Mouse (Mus musculus): ENCODE measurements around the gene Tgoln1. TPM values are rescaled to one million over a fixed set of nuclear protein-coding genes. Genes with fewer than 3 reads are reported as not detected.

Tgoln1 gene
- total RNA-seq (2015) (50.5 and 53.2 TPM in 2 replicates), total RNA-seq (2017) (59.1 and 59.6 TPM in 2 replicates)

DNA sequence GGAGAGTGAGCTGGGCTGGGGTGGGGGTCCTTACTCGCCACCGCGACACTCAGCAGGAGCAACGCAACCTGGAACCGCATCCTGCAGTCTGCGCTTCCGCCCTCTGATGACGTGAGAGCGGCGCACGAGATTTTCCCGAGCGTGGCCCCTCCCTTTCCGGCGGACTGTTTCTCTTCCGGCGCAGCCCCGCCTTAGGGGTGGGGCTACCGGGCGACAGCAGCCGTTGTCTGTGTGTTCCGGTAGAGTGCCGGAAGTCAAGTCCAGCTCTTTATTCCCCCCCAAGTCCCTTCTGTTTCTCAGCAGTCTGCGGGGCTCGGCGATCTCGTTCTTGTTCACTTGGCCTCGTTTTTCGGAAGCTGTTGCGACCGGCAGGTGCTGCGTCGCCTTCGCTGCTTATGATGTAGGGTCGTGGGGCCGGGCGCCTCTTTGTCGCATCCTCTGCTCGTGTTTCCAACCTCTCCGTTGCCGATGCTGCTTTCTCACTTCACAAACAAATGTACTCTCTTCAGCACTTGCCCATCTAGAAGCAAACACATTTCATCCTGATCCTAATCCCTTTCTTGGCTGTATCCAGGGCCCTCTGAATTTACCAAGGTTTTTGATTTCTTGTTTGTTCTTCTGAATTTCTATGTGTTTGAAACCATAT lies at the start of gene Tgoln1:
Tgoln1 (minus strand) TSS at position 358 of the 646 bp plus-strand sequence.
- ATAC-seq (ENCODE audit: poor library complexity, severe bottlenecking): peak; percentile 94

DNA sequence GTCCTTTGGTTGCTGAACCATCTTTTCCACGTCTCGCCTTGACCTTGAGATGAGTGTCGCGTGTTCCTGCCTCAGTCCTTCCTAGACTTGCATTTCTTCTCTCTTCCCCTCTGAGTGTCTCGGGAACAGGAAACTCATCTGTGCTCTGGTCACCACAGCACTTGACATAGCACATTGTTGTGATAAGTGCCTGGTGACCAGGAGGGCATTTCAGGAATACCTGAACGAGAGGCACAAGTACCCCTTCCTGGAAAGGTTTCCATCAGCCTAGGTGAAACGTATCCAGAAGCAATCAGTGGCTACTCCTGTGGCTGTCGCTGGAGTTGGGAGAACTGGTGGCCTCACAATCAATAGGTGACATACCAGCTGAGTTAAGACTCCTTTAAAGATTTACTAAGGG lies 47.5 kb upstream of the Tgoln1 start:
- ATAC-seq (ENCODE audit: poor library complexity, severe bottlenecking): no peak

DNA sequence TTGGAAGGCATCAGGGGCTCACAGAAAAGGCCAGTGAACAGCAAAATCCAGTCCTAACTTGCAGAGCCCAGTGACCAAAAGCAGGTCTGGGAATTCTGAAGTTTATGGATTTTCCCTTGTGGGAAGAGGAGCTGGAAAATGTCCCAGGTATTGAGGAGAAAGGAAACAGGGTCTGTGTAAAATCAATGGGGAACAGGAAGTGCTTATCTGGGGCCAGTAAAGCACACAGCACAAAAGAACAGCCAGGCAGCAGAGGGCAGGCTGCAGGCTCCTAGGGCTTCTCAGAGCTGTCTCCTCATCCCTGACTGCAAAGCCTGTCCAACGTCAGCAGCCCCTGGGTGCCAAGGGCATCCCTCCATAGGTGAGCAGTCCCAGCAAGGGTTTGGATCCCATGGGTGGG lies 46.2 kb upstream of the Tgoln1 start:
- ATAC-seq (ENCODE audit: poor library complexity, severe bottlenecking): no peak

DNA sequence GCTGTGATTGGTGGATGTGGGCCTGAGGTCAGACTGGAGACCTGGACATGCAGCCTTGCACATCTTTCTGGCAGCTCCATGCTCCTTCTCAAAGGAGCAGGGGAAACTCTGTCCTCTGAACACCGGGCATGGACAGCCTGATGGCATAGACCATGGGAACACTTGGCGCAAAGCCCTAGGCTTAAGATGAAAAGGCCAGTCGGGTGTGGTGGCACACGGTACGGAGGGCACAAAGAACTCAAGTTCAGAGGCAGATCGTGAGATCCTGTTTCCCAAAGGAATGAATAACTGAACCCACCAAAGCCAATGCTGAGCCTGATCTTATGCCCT lies 43.6 kb upstream of the Tgoln1 start:
- no peak for ATAC-seq (ENCODE audit: poor library complexity, severe bottlenecking)

DNA sequence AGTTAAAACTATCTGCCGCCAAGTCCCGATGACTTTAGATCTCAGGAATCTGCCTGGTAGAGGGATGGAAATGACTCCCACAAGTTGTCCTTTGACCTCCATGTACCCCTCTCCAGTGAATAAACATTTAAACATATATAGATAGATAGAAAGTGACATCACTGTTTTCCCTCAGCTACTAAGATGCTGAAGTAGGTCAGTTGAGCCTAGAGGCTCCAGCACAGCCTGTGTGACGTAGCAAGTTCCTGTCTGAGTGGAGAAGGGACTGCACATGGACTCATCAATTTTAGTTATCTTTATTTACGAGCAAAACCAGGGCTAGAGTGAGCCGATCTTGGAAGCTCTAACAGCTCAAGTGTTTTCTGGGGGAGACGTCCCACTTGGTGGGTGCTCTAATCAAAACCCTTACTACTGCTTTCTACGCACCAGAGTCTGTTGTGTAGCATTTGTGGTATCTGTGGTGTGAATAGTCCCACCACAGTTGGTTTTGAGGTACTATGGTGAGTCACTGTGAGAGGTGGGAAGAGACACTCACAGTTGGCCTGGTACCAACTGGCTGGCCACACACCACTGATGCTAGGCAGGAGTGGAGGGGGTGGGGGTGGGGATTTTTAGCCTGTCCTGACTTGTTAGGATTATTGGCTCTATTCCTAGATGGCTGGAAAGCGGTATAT lies 43.1 kb upstream of the Tgoln1 start:
- ATAC-seq (ENCODE audit: poor library complexity, severe bottlenecking): peak; percentile 43; the same call in 1 of the 2 replicates

DNA sequence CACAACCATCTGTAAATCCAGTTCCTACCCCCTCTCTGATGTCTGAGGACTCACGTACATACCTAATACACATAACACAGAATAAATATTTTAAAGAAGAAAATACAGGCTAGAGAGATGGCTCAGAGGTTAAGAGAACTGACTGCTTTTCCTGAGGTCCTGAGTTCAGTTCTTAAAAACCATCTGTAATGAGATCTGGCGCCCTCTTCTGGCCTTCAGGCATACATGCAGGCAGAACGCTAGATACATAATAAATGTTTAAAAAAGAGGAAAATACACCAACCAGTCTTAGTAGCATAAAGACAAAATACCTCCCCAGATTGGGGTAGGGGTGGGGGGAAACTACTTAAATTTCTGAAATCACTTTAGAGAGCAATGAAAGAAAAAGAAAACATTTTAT lies 41.2 kb upstream of the Tgoln1 start:
- ATAC-seq (ENCODE audit: poor library complexity, severe bottlenecking): no peak

DNA sequence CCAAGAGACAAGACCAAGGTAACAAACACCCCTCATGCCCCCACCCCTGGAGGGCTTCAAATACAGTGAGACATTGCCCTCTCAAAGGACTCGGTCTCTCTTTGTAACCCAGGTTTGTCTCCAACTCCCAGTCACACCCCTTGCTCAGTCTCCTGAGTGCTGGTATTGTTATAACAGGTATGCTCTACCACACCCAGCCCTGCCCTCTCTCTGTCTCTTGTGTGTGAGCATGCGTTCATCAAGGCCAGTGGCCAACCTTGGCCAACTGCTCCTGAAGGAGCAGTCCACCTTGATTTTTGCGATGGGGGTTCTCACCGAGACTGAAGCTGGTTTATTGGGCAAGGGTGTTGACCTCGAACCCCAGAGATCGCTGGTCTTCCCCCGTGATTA lies 39.2 kb upstream of the Tgoln1 start:
- no peak for ATAC-seq (ENCODE audit: poor library complexity, severe bottlenecking)

DNA sequence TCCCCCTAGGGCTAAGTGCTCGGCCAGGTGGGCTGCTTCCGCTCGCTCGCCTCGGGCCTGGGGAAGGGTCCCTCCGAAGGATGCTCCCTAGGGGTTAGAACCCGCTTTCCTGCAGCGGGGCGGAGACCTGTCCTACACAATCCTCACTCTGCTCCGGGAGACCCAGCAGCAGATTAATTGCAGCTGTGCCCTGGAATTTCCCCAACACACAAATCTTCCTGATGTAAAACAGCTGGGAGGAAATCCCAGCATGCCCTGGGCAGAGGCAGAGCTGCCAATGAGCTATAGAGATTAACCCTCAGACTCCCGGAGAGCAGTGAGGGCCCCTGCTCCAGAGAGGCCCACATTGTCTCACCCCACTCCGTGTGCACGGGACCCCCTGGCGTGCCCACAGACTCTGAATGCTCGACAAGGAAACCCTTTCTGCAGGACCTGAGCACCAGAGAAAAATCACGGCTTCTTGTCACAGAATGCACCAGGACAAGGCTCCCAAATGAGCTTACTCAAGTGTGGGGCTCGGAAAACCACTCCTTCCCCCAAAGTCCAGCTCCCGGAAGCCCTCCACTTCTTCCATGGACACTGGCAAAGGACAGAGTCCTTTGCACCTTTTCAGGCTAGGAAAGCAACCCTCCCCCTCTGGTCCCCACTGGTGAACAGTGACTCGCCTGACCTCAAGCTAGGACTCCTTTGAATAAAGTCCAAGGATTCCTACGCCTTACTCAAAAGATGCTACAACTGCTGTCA lies 38.7 kb upstream of the Tgoln1 start:
- no peak for ATAC-seq (ENCODE audit: poor library complexity, severe bottlenecking)

DNA sequence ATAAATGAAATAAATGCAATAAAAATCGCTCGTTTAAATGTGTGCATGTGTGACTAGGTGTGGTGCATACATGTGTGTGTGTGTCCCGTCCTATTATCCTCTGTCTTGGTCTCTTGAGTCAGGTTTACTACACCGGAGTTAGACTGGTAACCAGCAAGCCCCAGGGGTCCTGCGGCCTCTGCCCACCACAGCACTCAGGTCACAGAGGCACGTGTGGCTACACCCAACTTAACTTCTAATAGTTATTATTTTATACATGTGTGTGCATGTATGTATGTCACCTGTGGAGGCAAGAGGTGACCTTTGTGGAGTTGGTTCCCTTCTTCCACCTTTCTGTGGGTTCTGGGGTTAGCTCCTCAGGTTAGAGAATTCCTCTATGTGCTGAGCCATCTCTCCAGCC lies 37.6 kb upstream of the Tgoln1 start:
- no peak for ATAC-seq (ENCODE audit: poor library complexity, severe bottlenecking)

DNA sequence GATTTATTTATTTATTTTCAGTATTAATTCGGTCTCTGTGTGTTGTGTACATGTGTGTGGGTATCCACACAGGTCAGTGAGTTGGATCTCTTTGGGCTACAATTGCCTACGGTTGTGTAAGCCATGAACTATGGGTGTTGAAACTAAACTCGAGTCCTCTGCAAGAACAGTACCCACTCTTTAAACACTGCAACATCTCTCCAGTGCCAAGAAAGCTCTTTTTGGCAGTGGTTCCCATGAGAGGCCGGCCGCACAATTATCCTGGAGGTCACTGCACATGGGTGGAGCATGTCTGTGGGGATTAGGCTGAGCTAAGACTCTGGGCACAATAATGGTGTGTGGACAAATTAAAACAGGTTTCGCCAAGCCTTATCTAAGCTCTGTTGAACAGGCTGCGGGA lies 36.6 kb upstream of the Tgoln1 start:
- ATAC-seq (ENCODE audit: poor library complexity, severe bottlenecking): no peak

DNA sequence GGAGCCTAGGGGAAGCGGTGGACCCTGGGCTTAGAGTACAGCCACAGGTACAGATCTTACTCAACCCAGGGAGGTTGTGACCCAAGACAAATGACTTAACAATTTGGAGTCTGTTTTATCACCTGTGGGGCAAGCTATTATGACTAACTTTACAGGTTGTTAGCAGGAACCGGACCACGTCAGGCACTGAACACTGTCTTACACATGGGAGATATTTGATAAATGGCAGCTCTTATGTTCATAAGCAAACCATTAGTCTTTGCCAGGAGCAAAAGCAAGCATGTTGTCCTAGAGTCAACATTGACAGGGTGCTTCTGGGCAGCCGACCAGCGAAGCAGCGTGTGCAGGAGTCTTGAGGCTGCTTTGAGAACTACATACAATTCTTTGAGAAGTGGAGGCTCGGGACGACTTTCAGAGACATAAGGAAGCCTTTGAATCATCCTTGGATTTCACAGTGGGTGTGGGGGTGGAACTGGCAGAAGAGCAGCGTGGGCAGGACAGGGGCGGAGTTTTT lies 33.6 kb upstream of the Tgoln1 start:
- ATAC-seq (ENCODE audit: poor library complexity, severe bottlenecking): no peak

DNA sequence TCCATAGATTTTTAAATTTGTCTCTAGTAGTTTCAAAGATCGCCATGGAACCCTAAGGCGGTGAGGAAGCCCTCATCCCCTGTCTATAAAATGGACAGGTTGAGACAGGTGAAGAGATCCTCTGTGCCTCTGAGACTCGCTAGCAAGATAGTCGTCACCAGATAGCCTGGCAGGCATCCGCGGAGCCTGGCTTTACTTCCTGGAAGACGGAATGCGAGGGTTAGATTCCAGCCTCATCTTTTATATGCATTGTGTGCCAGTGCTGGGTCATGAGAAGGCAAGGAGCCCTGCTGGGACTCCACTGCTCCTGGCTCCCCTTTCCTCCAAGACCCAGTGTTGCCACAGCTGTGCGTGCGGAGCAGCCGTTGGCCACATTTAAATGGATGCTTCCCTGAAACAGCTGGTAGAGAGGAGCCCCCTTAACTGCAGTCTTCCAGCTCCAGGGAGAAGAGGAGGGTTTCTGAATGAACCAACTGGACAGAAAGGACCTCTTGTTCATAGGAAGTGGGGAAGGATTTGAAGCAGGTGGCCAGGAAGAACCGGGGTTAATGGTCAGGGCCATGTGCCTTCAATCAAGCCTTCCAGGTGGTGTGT lies 31.3 kb upstream of the Tgoln1 start:
- no peak for ATAC-seq (ENCODE audit: poor library complexity, severe bottlenecking)

DNA sequence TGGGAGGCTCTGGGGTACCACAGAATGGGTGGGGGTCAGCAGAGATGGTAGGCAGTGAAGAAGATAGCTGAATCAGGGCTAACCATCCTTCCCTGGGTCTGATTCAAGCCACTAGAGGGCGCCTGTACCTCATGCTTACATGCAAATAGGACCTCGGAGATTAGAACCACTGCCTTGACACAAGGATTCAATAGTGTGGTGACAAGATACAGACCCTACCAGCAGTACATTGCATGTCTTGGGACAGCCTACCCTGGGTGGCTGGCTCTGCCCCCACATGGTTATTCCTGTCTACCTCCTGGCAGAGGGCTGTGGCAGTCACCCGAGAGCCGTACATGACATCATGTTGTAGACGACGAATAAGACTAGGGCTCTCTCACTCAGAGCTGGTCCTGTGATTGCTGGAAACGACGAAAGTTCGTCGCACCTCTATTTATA lies 30.6 kb upstream of the Tgoln1 start:
- ATAC-seq (ENCODE audit: poor library complexity, severe bottlenecking): peak; percentile 68

DNA sequence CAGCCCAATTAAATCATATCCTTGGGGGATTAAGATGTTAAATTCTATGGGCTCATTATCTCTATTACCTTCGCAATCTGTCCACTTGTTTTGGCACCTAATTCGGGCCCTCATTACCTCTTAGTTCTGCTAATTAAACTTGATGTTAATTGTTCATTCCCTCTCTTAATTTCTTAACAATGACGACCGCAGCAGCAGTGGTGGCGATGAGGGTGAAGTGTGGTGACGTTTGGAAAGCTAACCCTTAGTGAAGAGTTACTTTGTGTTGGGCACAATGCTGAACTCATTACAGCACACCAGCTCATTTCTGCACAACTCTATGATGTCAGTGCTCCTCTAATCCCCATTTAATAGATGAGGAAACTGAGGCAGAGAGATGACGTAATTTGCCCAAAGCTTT lies 28.6 kb upstream of the Tgoln1 start:
- no peak for ATAC-seq (ENCODE audit: poor library complexity, severe bottlenecking)

DNA sequence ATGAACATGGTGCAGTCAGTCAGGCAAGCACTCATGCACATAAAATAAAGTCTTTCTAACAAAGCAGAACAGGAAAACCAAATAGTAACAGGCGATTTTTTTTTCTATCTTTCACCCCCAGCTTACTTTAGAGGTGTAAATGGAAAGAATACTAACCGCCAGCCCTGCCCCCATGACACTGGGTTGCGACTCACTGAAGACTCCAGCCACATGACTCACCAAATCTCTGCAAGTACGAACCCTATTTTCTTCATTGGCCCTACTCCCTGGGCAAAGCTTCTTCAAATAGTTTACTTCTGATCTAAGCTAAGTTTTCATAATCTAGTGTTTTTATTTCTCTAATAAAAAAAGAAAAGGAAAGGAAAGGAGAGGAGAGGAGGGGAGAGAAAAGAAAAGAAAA lies 27.8 kb upstream of the Tgoln1 start:
- 0 out of 2 replicates have a peak, but pooled peaks have one; percentile 19 for ATAC-seq (ENCODE audit: poor library complexity, severe bottlenecking)

DNA sequence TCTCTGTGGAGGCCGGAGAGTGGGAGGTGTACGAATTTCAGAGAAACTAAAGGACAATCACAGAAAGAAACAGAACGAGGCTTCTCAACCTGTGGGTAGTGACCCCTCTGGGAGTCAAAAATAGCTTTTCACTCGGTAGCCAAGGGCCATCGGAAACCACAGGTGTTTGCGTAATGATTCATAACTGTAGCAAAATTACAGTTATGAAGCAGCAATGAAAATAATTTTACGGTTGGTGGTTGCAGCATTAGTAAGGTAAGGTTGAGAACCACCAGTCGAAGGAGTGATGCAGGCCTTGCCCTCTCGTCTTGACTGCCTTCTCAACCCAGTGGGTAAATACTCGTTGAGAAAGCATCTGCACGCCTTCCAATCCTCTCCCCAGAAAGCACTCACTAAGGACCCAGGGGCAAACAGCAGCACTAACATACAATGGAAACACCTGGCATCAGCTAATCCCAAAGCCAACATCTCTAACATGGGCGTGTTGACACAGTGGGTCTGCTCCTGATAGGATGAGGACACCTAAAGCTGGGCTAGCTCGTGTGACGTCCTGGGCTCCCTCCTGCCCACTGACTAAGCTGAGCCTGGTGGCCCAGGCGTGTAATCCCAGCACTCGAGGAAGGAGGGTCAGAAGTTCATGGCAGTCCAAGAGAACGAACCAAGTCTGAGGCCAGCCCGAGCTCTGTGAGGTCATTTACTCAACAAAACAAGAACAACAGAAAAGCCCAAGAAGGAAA lies 24.6 kb upstream of the Tgoln1 start:
- ATAC-seq (ENCODE audit: poor library complexity, severe bottlenecking): peak; percentile 20; the same call in 1 of the 2 replicates

DNA sequence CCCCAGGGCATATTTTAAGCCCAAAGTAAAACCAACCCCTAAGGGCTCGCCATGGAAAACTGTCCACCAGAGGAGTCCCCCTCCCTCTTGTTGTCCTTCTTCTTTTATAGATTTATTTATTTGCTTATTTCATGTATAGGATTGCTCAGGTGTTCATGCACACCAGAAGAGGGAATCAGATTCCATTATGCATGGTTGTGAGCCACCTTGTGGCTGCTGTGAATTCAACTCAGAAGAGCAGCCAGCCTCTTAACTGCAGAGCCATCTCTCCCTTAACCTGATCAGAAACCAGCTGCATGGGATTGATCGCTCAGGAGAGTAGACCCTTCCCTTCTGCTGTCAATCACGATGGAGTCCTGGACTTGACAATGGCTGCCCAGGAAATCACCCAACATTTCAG lies 20.1 kb upstream of the Tgoln1 start:
- no peak for ATAC-seq (ENCODE audit: poor library complexity, severe bottlenecking)

DNA sequence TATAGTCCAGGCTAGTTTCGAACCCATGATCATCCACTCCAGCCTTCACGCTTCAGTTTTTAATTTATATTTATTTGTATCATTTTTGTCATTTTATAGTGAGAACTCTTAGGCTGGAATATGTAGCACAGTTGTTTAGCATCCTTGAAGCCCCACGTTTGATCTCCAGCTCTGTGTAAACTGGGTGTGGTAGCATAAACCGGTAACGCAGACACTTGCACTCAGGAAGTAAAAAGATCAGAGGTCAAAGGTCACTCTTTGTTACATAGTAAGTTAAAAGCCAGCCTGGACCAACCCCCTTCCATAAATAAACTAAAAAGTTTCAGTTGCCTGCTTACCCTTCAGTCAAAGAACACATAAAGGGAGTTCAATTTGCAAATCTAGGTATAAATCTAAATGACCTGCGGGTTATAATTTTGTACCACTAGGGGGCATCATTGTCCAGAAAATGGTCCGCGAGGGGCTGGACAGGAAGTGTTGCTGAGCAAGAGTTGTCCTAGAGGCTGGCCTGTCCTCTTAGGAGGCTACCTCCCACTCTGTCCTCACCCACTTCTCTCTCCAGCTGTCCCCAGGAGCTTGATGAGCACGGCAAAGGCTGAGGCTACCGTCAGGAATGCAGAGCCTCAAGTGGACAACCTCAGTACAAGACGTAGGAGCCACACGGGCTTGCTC lies 19.1 kb upstream of the Tgoln1 start:
- ATAC-seq (ENCODE audit: poor library complexity, severe bottlenecking): peak; percentile 94

DNA sequence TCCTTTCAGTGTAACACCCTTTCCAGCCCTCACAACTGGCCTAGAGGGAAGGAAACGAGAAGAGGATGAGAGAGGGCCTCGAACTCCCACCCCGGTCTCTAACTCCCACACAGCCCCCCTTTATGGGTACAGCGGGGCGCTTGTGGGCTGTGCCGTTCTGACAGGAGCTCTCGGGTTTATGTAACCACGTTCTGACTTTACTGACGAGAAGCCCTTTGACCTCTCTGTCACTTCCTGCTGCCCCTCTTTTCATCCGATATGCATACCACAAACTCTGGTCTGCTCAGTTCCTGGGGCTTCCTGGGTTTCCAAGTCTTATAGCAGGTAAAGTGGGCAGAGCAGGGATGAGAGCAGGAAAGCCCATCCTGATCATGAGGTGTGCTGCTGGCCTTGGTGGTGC lies 17.5 kb upstream of the Tgoln1 start:
- no peak for ATAC-seq (ENCODE audit: poor library complexity, severe bottlenecking)

DNA sequence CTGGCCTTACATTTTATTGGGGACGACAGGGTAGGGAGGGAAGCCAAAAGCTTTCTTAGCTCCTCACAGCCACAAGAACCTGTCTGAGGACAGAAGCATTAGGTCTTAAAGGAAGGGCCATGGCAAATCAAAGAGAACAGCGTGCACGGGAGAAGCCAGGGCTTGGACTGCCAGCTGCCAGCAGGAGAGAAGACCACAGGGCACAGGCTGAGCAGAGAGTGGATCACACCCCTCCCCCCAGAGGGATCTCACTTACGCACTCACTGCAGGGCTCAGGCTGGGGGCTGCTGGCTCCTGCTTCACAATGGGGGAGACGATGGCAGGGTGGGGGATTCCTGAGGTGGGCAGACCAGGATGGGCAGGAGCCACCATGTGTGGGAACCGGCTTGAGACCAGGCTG lies 14.9 kb upstream of the Tgoln1 start:
- ATAC-seq (ENCODE audit: poor library complexity, severe bottlenecking): no peak

Data from megakaryocyte, adult 5-6 weeks (primary cell).